Mouse (Mus musculus) liver, postnatal 0 days (tissue): ENCODE measurements around the gene Ovca2. TPM values are rescaled to one million over a fixed set of nuclear protein-coding genes. Genes with fewer than 3 reads are reported as not detected.

Experiments used
- ATAC-seq: fragments of 200-750 bp; cut with Nextera tagmentation; 2 replicates; pipeline ENCODE4 v1.8.0; 2017; ENCODE audit warnings: mild to moderate bottlenecking, moderate library complexity
- DNase-seq: peaks from one replicate; pipeline ENCODE4 v3.0.0-alpha.2; 2016
- H3K27ac ChIP-seq: fragments of 300-500 bp; sonication (generic); 2 replicates; pipeline ENCODE4 v1.5.1; 2014; ENCODE audit warnings: antibody characterized with exemption, moderate library complexity, mild to moderate bottlenecking, low read depth
- H3K27me3 ChIP-seq: fragments of 300-500 bp; sonication (generic); 2 replicates; pipeline ENCODE4 v1.6.1; 2014; ENCODE audit warnings: low read length, control low read depth, mixed read lengths; ENCODE audit not compliant: insufficient read depth
- H3K36me3 ChIP-seq: fragments of 300-500 bp; sonication (generic); replicated peaks from 2 replicates; pipeline ENCODE4 v1.6.1; 2014; ENCODE audit warnings: mild to moderate bottlenecking, control low read depth, low read length, moderate library complexity, mixed read lengths; ENCODE audit not compliant: insufficient read depth
- H3K4me1 ChIP-seq: fragments of 300-500 bp; sonication (generic); 2 replicates; pipeline ENCODE4 v1.6.1; 2014; ENCODE audit warnings: antibody characterized with exemption, mild to moderate bottlenecking, control low read depth; ENCODE audit not compliant: insufficient read depth
- H3K4me2 ChIP-seq: fragments of 300-500 bp; sonication (generic); 2 replicates; pipeline ENCODE4 v1.6.1; 2014; ENCODE audit warnings: low read depth, mild to moderate bottlenecking, low read length, moderate library complexity, mixed read lengths
- H3K4me3 ChIP-seq: fragments of 300-500 bp; sonication (generic); 2 replicates; pipeline ENCODE4 v1.5.1; 2014; ENCODE audit warnings: low read depth, low read length
- H3K9ac ChIP-seq: fragments of 300-500 bp; sonication (generic); replicated peaks from 2 replicates; pipeline ENCODE4 v1.6.1; 2014; ENCODE audit warnings: mild to moderate bottlenecking, moderate library complexity
- H3K9me3 ChIP-seq: fragments of 300-500 bp; sonication (generic); 2 replicates; pipeline ENCODE4 v1.6.1; 2016; ENCODE audit warnings: mild to moderate bottlenecking, control low read depth, low read length, mixed read lengths
- CTCF ChIP-seq: sonication (generic); IDR thresholded peaks from 2 replicates; pipeline ENCODE4 v1.5.1; 2016; ENCODE audit warnings: antibody characterized with exemption, low read depth
- EP300 ChIP-seq: IDR thresholded peaks from 2 replicates; pipeline ENCODE4 v1.6.1; 2016; ENCODE audit warnings: antibody characterized with exemption, low read depth, mild to moderate bottlenecking
- WGBS: fragments of 180-500 bp; shearing (Covaris S2); extraction: QIAGEN DNeasy Blood & Tissue Kit; methylation state at CpG from one replicate; pipeline ENCODE4 v1.1.7; 2014; ENCODE audit not compliant: insufficient replicate concordance; 5-methylcytosine and 5-hydroxymethylcytosine counted together
- polyA plus RNA-seq: library from polyadenylated mRNA; unstranded; fragments of >200 nt; fragmentation: Nextera tagmentation; extraction: Ambion mirVana; gene quantifications from 2 replicates; pipeline ENCODE4 v1.2.1, GENCODE M21; 2015

Gene Ovca2
- polyA plus RNA-seq, 1 experiment from 2014 or later, result 13.6 TPM

- Histone ChIP-seq H3K4me3 (no peak overlapping the region), H3K27me3 (no peaks in the 10 kb centered on the region), H3K4me1 (peaks cover 17% of the 10 kb centered on the region), H3K4me2 (no peak overlapping the region), H3K36me3 (peaks cover 20% of the 10 kb centered on the region), H3K9ac (no peak overlapping the region), H3K27ac (no peak overlapping the region), H3K9me3 (no peaks in the 10 kb centered on the region)
- DNase-seq (peak; percentile 36), ATAC-seq (peak; percentile 25; the same call in 1 of the 2 replicates)
- TF ChIP-seq CTCF (no peak), EP300 (no peak)
- 79% methylated on average over 14 of the region's 14 CpGs for WGBS
Measured at GRCm38 (mm10) chr11:75158432-75158831, 20.2 kb downstream of the Ovca2 start.

- TF ChIP-seq CTCF (no peak), EP300 (no peak)
- H3K9ac ChIP-seq, result no peak overlapping the region
- DNase-seq, result no peak
- WGBS, result 56% methylated on average over 2 of the region's 2 CpGs
- ATAC-seq, result no peak
- no peaks in the 10 kb centered on the region for H3K9me3 ChIP-seq
- H3K4me3 ChIP-seq, result no peak overlapping the region
- H3K4me1 ChIP-seq, result peaks cover 15% of the 10 kb centered on the region
- H3K4me2 ChIP-seq, result no peak overlapping the region
- no peaks in the 10 kb centered on the region for H3K27me3 ChIP-seq
- H3K27ac ChIP-seq, result no peak overlapping the region
- peaks cover 15% of the 10 kb centered on the region; the same call in 1 of the 2 replicates for H3K36me3 ChIP-seq
Measured at GRCm38 (mm10) chr11:75157901-75158300, 20.7 kb downstream of the Ovca2 start.

- no peak for ATAC-seq
- no peak overlapping the region for H3K4me2 ChIP-seq
- no peaks in the 10 kb centered on the region for H3K27me3 ChIP-seq
- no peak for DNase-seq
- TF ChIP-seq CTCF, result no peak
- TF ChIP-seq EP300, result no peak
- H3K9ac ChIP-seq, result no peak overlapping the region
- peaks cover 16% of the 10 kb centered on the region; the same call in 1 of the 2 replicates for H3K36me3 ChIP-seq
- no peak overlapping the region for H3K4me3 ChIP-seq
- peaks cover 15% of the 10 kb centered on the region for H3K4me1 ChIP-seq
- H3K27ac ChIP-seq, result no peak overlapping the region
- H3K9me3 ChIP-seq, result no peaks in the 10 kb centered on the region
- 67% methylated on average over 4 of the region's 4 CpGs for WGBS
Measured at GRCm38 (mm10) chr11:75157037-75157436, 21.6 kb downstream of the Ovca2 start.

GRCm38 (mm10) chr11:75156416-75156815 lies 22.2 kb downstream of the Ovca2 start:
- no peak overlapping the region for H3K27ac ChIP-seq
- no peaks in the 10 kb centered on the region for H3K9me3 ChIP-seq
- peaks cover 15% of the 10 kb centered on the region for H3K4me1 ChIP-seq
- ATAC-seq (no peak), DNase-seq (no peak)
- no peak for TF ChIP-seq EP300
- no peak for TF ChIP-seq CTCF
- no peak overlapping the region for H3K4me3 ChIP-seq
- H3K9ac ChIP-seq, result no peak overlapping the region
- 64% methylated on average over 5 of the region's 5 CpGs for WGBS
- no peaks in the 10 kb centered on the region for H3K27me3 ChIP-seq
- H3K36me3 ChIP-seq, result peaks cover 12% of the 10 kb centered on the region; the same call in 1 of the 2 replicates
- no peak overlapping the region for H3K4me2 ChIP-seq

GRCm38 (mm10) chr11:75155985-75156384 lies 22.6 kb downstream of the Ovca2 start:
- WGBS, result 70% methylated on average over 6 of the region's 6 CpGs
- H3K4me1 ChIP-seq, result peaks cover 15% of the 10 kb centered on the region

GRCm38 (mm10) chr11:75154053-75154585 lies 24.5 kb downstream of the Ovca2 start:
- H3K4me1 ChIP-seq, result peaks cover 15% of the 10 kb centered on the region
- H3K27ac ChIP-seq, result peak overlapping the region; percentile 67
- ATAC-seq, result no peak

More at GRCm38 (mm10) chr11:75155985-75156384, 22.6 kb downstream of the Ovca2 start:
- Histone ChIP-seq H3K9me3 (no peaks in the 10 kb centered on the region), H3K27me3 (no peaks in the 10 kb centered on the region), H3K36me3 (peaks cover 10% of the 10 kb centered on the region; the same call in 1 of the 2 replicates), H3K27ac (no peak overlapping the region), H3K4me3 (no peak overlapping the region), H3K4me2 (no peak overlapping the region), H3K9ac (no peak overlapping the region)
- TF ChIP-seq EP300 (no peak), CTCF (no peak)
- ATAC-seq (no peak), DNase-seq (no peak)

More at GRCm38 (mm10) chr11:75154053-75154585, 24.5 kb downstream of the Ovca2 start:
- H3K4me3 ChIP-seq, result no peak overlapping the region
- DNase-seq, result no peak
- no peaks in the 10 kb centered on the region for H3K9me3 ChIP-seq
- 46% methylated on average over 6 of the region's 6 CpGs for WGBS
- H3K27me3 ChIP-seq, result no peaks in the 10 kb centered on the region
- H3K9ac ChIP-seq, result no peak overlapping the region
- TF ChIP-seq EP300, result no peak
- peak; percentile 41 for TF ChIP-seq CTCF
- H3K36me3 ChIP-seq, result peaks cover 9% of the 10 kb centered on the region; the same call in 1 of the 2 replicates
- H3K4me2 ChIP-seq, result no peak overlapping the region
